Mouse (Mus musculus): Measurements from ENCODE around the gene Wfikkn1.
"Not testable (repeated sequence)": the region's sequence is repeated elsewhere in the genome, so short reads cannot be mapped to it uniquely, and the experiment has no call there.

Gene Wfikkn1

GRCm38 (mm10) chr17:25874148-25874720 is 6.4 kb downstream of the Wfikkn1 start:
- in situ Hi-C loops (cut with MboI; ENCODE audit: low pct_unique_long_range_greater_than_20kb in 1 of 2, low sequenced_read_pairs in 2 of 2, unreplicated experiment in 1 of 2) = no loop called here

GRCm38 (mm10) chr17:25873405-25874147 is 7.1 kb downstream of the Wfikkn1 start:
- in situ Hi-C loops (cut with MboI; ENCODE audit: low pct_unique_long_range_greater_than_20kb in 1 of 2, low sequenced_read_pairs in 2 of 2, unreplicated experiment in 1 of 2) = no loop called here

- in situ Hi-C loops (cut with MboI; ENCODE audit: low pct_unique_long_range_greater_than_20kb in 1 of 2, low sequenced_read_pairs in 2 of 2, unreplicated experiment in 1 of 2) = no loop called here
Observed at GRCm38 (mm10) chr17:25872676-25873075, 8.0 kb downstream of the Wfikkn1 start.

- in situ Hi-C loops (cut with MboI; ENCODE audit: low pct_unique_long_range_greater_than_20kb in 1 of 2, low sequenced_read_pairs in 2 of 2, unreplicated experiment in 1 of 2) = not testable (repeated sequence)
Observed at GRCm38 (mm10) chr17:25871566-25871965, 9.1 kb downstream of the Wfikkn1 start.

GRCm38 (mm10) chr17:25869954-25870353 is 10.7 kb downstream of the Wfikkn1 start:
- in situ Hi-C loops (cut with MboI; ENCODE audit: low pct_unique_long_range_greater_than_20kb in 1 of 2, low sequenced_read_pairs in 2 of 2, unreplicated experiment in 1 of 2) = no loop called here

- in situ Hi-C loops (cut with MboI; ENCODE audit: low pct_unique_long_range_greater_than_20kb in 1 of 2, low sequenced_read_pairs in 2 of 2, unreplicated experiment in 1 of 2) = no loop called here
Observed at GRCm38 (mm10) chr17:25869498-25869897, 11.2 kb downstream of the Wfikkn1 start.

GRCm38 (mm10) chr17:25868601-25869191 is 12.0 kb downstream of the Wfikkn1 start, which contains the start of gene Mcrip2:
Gene Mcrip2, minus strand, starts transcription at chr17:25868764.
- in situ Hi-C loops (cut with MboI; ENCODE audit: low pct_unique_long_range_greater_than_20kb in 1 of 2, low sequenced_read_pairs in 2 of 2, unreplicated experiment in 1 of 2) = no loop called here

GRCm38 (mm10) chr17:25867836-25868600 is 12.6 kb downstream of the Wfikkn1 start:
- in situ Hi-C loops (cut with MboI; ENCODE audit: low pct_unique_long_range_greater_than_20kb in 1 of 2, low sequenced_read_pairs in 2 of 2, unreplicated experiment in 1 of 2) = no loop called here

- in situ Hi-C loops (cut with MboI; ENCODE audit: low pct_unique_long_range_greater_than_20kb in 1 of 2, low sequenced_read_pairs in 2 of 2, unreplicated experiment in 1 of 2) = no loop called here
Observed at GRCm38 (mm10) chr17:25867509-25867835, 13.2 kb downstream of the Wfikkn1 start.

GRCm38 (mm10) chr17:25866172-25866571 is 14.5 kb downstream of the Wfikkn1 start:
- in situ Hi-C loops (cut with MboI; ENCODE audit: low pct_unique_long_range_greater_than_20kb in 1 of 2, low sequenced_read_pairs in 2 of 2, unreplicated experiment in 1 of 2) = no loop called here

GRCm38 (mm10) chr17:25865288-25865687 is 15.4 kb downstream of the Wfikkn1 start:
- in situ Hi-C loops (cut with MboI; ENCODE audit: low pct_unique_long_range_greater_than_20kb in 1 of 2, low sequenced_read_pairs in 2 of 2, unreplicated experiment in 1 of 2) = no loop called here

GRCm38 (mm10) chr17:25864311-25864710 is 16.3 kb downstream of the Wfikkn1 start:
- in situ Hi-C loops (cut with MboI; ENCODE audit: low pct_unique_long_range_greater_than_20kb in 1 of 2, low sequenced_read_pairs in 2 of 2, unreplicated experiment in 1 of 2) = no loop called here

GRCm38 (mm10) chr17:25863681-25864080 is 17.0 kb downstream of the Wfikkn1 start:
- in situ Hi-C loops (cut with MboI; ENCODE audit: low pct_unique_long_range_greater_than_20kb in 1 of 2, low sequenced_read_pairs in 2 of 2, unreplicated experiment in 1 of 2) = no loop called here

GRCm38 (mm10) chr17:25861704-25862612 is 18.7 kb downstream of the Wfikkn1 start:
- in situ Hi-C loops (cut with MboI; ENCODE audit: low pct_unique_long_range_greater_than_20kb in 1 of 2, low sequenced_read_pairs in 2 of 2, unreplicated experiment in 1 of 2) = no loop called here

- in situ Hi-C loops (cut with MboI; ENCODE audit: low pct_unique_long_range_greater_than_20kb in 1 of 2, low sequenced_read_pairs in 2 of 2, unreplicated experiment in 1 of 2) = no loop called here
Observed at GRCm38 (mm10) chr17:25860832-25861703, 19.6 kb downstream of the Wfikkn1 start, which contains the start of gene Wdr90. Gene Wdr90, minus strand, starts transcription at chr17:25861501.

GRCm38 (mm10) chr17:25860229-25860628 is 20.4 kb downstream of the Wfikkn1 start:
- in situ Hi-C loops (cut with MboI; ENCODE audit: low pct_unique_long_range_greater_than_20kb in 1 of 2, low sequenced_read_pairs in 2 of 2, unreplicated experiment in 1 of 2) = no loop called here

GRCm38 (mm10) chr17:25844396-25844901 is 36.2 kb downstream of the Wfikkn1 start, which contains the start of gene Rhot2:
Gene Rhot2, minus strand, starts transcription at chr17:25844851.
- in situ Hi-C loops (cut with MboI; ENCODE audit: low pct_unique_long_range_greater_than_20kb in 1 of 2, low sequenced_read_pairs in 2 of 2, unreplicated experiment in 1 of 2) = no loop called here
